Mouse (Mus musculus) heart, adult 2 months (tissue): Measurements from ENCODE around the gene Rgs1.

ENCODE experiments used
- CTCF ChIP-seq: fragments of 200-600 bp; IDR thresholded peaks from 2 replicates; pipeline ENCODE4 v1.8.1; 2022; ENCODE audit warnings: antibody characterized with exemption, mild to moderate bottlenecking, moderate library complexity
- EP300 ChIP-seq: fragments of 200-500 bp; IDR thresholded peaks from 2 replicates; pipeline ENCODE4 v1.6.1; 2011; ENCODE audit warnings: low read depth, low read length, control low read depth; ENCODE audit not compliant: insufficient read depth

DNA sequence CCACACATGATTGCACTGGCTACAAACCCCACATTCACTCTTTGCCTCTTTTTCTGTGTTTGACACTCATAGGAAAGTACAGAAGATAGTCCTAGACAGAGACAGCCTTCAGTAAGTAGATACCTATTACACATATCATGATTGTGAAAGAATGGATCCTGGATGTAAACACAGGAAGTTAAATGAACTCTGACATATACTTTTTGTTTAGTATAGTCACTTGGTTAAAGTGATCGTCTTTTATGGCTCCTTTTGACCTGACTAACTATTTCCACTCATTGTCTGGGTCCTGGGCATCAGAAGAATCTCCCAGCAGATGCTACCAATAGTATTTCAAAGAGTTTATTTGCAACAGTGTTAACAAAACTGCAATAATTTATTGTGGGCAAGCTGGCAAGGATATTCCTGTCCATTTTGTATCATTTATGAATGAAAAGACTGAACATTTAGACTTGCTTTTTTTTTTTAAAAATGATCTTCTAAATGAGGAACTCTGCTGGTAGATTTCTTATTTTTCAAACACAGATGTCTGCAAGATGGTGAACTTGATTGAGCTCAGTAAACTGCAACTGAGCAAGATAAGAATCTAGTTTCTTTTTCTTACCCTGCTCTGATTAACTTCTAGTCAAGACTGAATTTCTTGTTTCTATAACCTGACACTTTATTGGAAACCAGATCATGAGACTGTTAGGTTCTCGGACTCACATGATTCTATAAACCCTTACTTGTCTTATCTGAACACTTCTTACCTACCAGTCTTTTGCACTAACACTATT is 7.7 kb upstream of the Rgs1 start:
- TF ChIP-seq EP300 (no peak), CTCF (no peak)
